Mouse (Mus musculus): ENCODE measurements at regions not wholly inside any gene's neighbourhood (a gene's known extent, or its start where the extent isn't known, plus 50 kb on each side); places are given as distances from the start of the nearest gene placed in this dataset.
A peak's percentile ranks its signal among the peaks of the same experiment; 100 is the strongest.
"Not testable (repeated sequence)": the region's sequence is repeated elsewhere in the genome, so short reads cannot be mapped to it uniquely, and the experiment has no call there.

DNA sequence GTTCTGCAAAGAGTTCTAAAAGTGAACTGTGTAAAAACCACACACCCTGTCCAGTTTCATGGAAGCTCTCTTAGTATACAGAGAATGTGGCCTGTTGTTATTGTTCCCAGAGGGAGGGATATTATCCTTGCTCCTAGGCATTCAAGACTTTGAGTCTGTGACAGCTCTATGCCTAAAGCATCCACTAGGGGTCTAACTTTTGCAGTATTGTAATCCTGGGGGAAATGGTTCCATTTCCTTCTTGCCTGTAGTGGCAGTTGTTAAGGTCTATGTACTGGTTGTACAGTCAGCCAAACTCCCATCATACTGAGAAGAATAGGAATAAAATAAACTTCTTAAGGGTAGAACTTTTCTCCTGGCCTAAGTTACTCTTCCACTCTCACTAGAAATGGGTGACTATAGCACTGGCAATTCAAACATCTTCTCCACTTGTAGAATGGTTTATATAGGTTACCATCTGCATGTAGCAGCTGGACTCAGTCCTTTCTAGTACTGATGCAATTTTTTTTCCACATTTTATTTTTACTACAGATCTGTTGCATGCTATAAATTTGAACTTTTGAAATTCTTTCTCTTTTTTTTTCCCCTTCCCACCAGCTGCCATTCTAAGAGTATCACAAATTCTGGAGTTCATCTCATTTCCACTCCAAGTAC lies 51.4 kb upstream of the Dpt start:
- intact Hi-C loops (cut with DNase I): loop anchor here (5.0 kb wide), 1 partner anchor 377 kb away; no protein-coding TSS in a partner anchor
- DNase-seq: no peak

DNA sequence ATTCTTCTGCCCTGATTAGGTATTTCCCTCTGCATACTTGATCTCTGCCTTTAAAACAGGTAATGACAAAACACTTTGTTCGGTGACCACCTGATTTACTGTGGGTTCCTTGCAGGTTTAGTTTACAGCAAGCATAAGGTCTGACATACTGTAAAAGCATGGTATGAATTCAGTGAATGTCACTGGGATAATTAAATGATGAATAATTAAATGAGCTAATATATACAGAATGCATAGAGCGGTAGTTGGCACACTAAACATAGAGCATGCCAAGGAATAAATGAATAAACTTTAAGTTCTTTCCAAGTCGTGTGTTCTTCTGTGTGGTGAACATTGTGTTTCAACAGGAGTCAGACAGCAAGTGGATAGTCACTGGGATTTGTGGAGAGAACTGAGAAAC lies 51.9 kb upstream of the Dpt start:
- intact Hi-C loops (cut with DNase I): no loop called here
- DNase-seq: no peak

DNA sequence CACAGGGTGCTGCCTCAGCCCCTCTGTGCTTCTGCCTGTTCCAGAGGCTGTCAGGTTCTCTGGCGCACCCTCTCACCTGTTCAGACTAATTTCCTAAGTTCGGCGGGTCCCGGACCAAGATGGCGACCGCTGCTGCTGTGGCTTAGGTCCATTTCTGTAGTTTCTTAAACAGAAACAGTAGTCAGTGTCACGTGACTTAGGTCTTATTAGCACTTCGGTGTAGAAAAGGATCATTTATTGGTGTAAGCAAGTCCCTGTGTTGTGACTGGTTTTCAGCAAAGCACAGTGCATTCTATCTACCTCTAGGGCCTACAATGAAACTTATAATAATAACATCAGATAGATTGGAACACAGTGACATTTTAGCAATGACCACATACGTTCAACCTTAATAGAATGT lies 53.5 kb upstream of the Dpt start:
- DNase-seq; intact Hi-C loops (cut with DNase I): not testable (repeated sequence)

DNA sequence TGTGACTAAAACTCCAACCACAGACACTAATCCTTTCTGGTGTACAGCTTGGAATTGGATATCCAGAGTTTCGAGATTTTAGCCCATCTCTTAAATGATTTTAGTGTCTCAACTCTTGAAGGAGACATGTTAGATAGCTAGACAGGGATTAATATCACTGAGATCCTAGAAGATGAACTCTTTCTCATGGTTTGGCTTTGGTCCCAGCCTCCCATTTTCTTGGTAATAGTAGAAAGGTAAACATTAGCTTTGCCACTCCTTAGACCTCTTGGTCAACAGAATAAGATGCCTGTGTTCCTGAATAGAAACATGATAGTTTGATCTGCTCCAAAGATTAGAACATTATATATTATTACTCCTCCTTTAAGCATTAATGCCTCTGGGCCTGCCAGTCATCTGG lies 60.8 kb upstream of the Dpt start:
- no peak for DNase-seq
- intact Hi-C loops (cut with DNase I): no loop called here

DNA sequence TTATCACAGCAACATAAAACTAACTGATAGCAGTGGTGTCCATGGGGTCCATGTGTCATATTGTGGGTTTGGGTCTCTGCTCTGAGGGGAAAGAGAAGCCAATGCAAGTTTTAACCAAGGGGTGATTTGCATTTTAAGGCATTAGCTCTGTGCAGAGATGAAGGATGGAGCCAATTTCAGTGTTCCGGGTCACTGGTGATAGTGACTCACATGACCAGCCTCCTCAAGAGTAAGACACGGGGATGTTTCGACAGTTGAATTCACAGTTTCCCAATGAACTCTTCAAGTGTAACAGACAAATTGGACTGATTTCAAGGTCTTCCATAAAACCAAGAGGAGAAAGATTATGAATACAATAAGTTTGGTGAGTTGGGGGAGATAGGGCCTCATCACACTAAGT lies 62.7 kb upstream of the Dpt start:
- no peak for DNase-seq
- intact Hi-C loops (cut with DNase I): no loop called here

DNA sequence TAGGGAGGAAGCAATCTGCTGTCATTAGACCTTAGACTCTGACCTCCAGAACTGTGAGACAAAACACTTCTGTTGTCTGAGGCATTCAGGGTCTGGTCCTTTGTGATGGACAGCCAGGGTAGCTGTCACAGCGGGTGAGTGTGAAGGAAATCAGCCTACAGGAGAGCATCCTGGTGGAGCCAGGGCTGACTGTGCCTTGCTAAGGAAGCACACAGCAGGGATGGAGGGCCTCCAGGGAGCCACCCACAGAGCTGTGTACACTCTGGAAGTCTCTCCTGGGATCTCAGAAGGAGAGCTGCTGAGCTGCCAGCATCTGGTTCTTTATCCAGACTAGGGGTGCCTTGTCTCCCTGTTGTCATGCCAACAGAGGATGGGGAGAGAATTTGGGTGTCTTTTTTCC lies 74.4 kb upstream of the Dpt start:
- intact Hi-C loops (cut with DNase I): no loop called here
- DNase-seq: peak; percentile 3 to 6

DNA sequence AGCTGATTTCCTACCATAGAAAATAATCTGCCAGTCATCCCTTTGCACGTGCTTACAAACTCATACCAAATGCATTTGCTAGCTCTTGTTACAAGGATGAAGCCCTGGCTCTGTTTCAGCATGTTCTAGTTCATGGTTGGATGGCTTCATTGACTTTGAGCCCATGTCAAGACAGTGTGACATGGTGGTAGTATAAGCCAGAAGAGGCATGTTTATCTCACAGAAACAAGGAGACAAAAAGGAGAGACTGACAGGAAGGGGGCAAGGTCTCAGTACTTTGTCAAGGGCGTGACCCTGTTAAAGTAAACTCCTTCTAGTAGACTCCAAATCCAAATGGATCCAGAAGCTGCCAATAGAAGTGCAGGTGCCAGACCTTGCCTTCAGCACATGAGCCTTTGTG lies 81.5 kb upstream of the Dpt start:
- DNase-seq: no peak
- intact Hi-C loops (cut with DNase I): no loop called here

DNA sequence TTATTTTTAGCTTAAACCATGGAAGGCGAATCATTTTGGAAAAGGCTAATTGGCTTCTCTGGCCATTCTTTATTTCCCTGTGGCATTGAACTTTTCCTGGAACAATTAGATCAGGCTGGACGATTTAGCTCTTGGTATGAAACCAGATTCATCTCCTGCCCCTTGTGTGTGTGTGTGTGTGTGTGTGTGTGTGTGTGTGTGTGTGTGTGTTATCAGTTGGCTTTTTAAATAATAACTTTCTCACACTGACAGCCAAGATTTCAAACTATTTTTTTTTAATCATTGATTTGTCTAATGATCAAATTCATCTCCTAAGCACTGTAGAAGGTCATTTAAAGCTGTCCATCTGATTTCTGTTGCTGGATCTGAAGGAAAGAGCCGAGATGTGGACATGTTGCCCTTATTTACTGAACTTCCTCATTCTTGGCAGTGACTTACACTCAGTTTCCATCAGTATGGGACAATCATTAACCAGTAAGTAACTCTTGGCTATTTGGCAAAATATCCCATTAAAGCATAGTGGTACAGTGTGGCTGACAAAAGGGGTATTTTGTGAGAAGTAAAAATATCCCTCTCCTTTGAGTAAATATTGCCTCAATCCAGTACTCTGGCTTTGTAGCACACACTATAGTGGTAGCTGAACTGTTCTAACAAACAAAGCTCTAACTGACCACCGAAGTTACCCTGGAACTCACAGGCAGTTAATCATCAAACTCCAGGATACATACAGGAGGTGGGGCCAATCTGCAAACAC lies 82.5 kb upstream of the Dpt start:
- intact Hi-C loops (cut with DNase I): no loop called here
- no peak for DNase-seq

DNA sequence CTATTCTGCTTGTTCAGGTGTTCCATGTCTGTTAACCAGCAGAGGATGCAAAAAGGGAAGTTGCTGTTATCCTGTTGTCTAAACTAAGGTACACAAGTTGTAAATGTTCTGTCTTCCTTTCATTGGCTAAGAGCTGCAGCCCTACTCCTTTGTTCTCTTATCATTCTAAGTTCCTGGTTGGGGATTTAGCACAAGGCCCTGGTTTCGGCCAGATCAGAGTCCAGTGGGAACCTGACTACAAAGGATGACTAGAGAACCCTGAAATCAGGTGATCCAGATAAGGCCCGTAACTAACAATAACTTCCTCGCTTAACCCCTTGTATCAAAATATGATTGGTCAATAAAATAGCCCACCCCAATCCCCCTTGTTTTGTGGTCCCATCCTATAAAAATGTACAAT lies 83.9 kb upstream of the Dpt start:
- intact Hi-C loops (cut with DNase I): no loop called here
- no peak for DNase-seq

DNA sequence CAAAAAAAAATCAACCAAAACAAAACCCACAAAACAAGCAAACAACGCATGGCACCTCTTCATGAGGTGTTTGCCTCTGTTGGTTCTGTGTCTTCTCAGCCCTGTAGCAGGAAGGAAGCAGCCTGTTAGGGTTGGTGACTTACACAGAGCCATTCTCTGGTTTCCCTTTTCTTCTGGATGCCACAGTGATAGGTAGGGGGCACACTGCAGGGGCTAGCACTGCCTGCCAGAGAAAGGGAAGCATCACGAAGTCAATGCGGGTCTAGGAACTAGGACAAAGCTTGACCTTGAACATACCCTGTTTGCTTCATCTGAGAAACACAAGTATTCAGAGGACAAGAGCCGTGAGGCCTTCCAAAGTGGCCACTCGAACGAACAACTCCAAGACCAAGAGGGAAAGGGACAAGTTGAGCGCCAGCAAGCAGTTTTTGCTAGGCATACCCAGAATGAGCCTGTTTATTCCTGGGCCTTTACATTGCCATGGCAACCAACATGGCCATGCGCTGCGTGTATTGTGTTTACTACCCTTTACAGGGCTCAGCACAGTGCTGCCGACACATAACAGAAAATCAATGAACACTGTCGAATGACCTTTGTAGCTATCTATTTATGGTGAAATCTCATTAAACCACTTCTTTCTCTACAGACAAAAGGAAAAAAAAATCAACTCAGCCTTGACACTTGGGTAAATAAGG lies 91.9 kb upstream of the Dpt start:
- intact Hi-C loops (cut with DNase I): no loop called here
- no peak for DNase-seq

DNA sequence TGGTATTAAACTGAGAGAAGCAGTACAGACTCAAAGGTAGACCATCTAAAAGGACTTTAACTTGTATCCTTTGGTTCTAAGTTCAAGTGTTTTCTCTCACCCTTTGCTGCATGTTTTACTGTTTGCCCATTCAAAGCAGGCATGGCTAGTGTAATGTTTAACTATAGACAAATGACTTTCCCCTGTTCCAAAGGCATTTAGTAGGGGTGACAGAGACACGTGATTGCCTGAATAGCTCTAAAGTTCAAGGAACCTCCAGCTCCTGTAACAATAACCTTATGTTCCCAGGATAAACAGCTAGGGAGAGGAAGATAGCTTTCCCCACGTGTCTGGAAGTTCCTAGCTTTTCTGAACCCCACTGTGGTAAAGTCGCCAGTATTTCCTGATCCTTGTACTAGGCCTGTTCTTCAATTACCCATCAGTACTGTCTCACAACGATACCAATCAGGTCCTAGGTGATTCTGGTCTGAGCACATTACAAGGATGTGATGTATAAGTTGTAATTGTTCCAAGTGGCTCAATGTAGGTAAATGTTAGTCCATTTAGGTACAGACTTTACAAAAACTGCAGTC lies 92.8 kb upstream of the Dpt start:
- no peak for DNase-seq
- intact Hi-C loops (cut with DNase I): no loop called here

DNA sequence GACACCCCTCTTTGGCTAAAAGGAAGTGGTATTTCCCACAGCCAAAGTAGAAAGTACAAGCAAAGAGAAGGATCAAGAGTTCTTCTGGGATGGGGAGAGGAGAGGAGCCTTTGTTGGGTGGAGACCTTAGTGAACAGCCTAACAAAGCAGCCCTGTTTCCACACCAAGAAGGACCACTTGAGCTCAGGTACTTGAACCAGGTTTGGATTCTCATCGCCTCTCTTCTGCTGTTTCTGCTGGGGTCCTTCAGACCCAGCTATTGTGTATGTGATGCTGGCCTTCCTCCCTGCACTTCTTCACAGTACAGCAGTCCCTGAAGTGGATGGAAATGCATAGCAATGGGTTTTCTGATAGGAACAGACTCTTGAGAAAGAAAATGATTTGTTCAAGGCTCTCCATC lies 106.4 kb upstream of the Dpt start:
- no peak for DNase-seq
- intact Hi-C loops (cut with DNase I): no loop called here

DNA sequence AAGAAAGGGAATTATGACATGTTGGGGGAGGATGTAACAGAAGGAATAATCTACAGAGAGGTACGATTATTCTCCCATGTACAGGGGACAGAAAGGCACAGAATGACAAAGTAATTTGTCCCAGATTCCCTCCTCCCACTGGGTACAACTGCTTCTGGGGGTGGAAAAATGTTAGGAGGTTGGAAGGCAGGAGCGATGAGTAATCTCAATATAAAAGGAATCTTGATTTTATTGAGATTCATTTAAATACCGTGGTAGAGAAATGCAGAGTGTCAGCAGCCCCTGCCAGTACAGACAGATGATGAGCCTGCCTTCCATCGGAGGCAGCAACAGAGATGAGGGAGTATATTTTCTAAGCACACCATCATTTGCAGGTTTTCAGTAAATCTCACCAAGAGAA lies 107.1 kb upstream of the Dpt start:
- no peak for DNase-seq
- intact Hi-C loops (cut with DNase I): loop anchor here (10.0 kb wide), 1 partner anchor 225 kb away; no protein-coding TSS in a partner anchor

DNA sequence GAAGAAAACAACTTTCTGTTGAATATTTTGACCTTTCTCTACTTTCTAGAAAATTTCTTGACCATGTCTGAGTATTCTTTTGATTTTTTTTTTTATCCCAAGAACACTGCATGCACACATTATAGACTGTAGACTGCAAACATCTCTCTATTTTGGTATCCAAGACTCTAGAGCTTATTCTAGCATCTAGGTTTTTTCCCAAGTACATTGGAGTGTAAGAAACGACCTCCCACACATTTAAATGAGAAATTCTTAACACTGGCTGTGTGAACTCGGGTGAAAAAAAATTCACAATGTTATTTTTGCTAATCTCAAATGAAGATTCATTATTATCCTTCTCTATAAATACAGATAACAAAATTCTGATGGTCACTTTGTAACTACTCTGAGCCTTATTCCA lies 112.0 kb upstream of the Dpt start:
- intact Hi-C loops (cut with DNase I): loop anchor here (5.0 to 10.0 kb wide), 2 partner anchors 218 to 220 kb away; no protein-coding TSS in a partner anchor
- no peak for DNase-seq

DNA sequence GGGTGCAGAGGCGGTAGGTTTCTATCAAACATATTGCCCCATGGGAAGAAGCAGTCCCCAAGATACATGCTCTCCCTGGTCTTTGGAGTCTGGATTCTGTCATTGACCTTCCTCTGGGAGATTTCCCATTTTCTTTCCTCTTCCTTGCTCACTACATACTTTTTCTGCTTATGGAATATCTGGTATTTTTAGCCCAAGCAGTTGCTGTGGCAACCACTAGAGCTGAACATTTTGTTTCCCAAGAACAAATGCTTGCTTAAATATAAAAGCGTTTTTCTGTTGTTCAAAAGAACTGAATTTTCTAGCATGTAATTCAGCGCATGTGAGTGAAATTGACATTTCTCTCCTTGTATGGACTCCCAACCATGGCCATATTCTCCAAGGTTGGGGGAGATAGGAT lies 112.7 kb upstream of the Dpt start:
- no peak for DNase-seq

DNA sequence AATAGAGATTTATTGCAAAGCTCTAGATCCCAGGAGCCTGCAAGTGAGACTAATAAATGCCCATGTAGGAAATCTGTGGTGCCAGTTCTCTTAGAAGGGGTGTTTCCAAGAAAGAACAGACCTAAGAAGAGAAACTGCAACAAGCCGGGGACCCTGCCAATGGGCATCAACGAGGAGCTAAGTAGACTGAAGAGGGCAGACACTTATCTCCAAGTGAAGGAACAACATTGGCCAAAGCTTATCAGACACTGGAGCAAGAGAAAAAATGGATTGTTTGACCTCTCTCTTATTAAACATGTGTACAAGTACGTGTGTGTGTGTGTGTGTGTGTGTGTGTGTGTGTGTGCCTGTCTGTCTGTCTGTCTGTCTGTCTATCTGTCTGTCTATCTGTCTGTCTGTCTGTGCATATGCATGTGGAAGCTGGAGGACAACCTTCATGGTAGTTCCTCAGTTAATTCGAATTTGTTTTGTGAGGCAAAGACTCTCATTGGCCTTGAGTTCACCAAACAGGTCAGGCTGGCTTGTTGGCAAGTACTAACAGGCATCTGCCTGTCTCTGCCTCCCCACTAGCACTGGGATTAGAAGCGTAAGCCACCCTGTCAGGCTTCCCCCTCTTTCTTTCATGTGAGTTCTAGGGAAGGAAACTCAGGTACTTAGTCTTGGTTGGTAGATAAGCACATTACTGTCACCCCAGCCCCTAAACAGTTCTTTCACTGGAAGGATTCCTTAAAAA lies 113.4 kb upstream of the Dpt start:
- DNase-seq: peak in 1 of 2 experiments; percentile 4
- intact Hi-C loops (cut with DNase I): loop anchor here (5.0 to 10.0 kb wide), 2 partner anchors 218 to 219 kb away; no protein-coding TSS in a partner anchor

More for the DNA sequence above, 112.7 kb upstream of the Dpt start:
- intact Hi-C loops (cut with DNase I): loop anchor here (5.0 to 10.0 kb wide), 2 partner anchors 219 kb away; no protein-coding TSS in a partner anchor

DNA sequence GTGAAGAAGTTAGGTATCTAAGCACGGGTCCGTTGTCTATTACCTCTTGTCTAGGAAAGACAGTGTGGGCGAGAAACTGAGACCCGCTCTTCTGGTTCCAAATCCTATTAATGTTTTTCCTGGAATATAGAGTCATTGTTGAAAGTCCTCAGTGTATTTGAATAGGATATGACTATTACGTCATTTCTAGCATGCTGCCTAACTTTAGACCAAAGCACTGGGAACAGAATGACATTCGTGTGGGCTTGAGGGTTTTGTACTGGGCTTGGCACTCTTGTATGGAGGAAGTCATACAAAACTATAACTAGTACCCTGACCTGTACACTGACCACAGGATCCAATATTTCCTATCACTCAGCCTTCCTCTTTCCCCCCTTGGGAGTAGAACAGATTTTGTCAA lies 114.0 kb upstream of the Dpt start:
- no peak for DNase-seq
- intact Hi-C loops (cut with DNase I): loop anchor here (5.0 to 10.0 kb wide), 2 partner anchors 218 to 220 kb away; no protein-coding TSS in a partner anchor

DNA sequence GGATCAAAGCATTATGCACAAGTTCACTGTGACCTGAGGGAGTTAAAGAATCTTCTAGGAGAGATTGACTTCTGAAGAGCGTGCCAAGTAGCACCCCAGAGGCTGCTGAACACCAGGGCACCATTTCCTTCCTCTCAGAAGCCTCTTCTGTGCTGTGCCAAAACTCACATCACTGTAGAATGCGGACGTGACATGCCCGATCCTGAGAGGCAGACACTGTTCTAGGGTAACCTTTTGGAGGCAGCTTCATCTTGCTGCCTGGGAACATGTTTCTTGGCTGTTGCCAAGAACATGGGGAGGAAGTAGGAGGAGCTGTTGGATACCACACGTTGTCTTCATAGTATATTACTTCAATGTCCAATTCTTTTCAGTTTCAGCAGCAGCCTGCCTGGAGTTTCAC lies 114.9 kb upstream of the Dpt start:
- intact Hi-C loops (cut with DNase I): loop anchor here (5.0 to 10.0 kb wide), 2 partner anchors 217 to 221 kb away; no protein-coding TSS in a partner anchor
- DNase-seq: peak in 1 of 2 experiments; percentile 19

DNA sequence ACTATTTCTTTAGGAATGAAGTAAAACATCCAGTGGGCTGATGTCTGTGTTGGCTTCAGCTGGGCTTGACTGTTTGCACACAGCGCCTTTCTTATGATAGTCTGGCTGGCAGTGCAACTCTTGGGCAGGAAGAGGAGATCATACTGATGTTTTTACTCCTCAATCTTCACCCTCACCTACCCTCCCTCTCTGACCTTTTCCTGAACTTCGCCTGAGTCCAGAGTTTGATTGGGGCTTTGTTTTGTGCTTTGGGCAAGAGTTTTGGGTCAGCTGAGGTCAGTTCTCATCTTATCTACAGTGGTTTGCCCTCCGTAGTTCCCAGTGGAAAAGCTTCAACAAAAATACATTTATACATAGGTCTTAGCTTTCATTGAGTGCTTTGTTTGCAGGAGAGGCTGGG lies 118.1 kb upstream of the Dpt start:
- no peak for DNase-seq
- intact Hi-C loops (cut with DNase I): no loop called here

DNA sequence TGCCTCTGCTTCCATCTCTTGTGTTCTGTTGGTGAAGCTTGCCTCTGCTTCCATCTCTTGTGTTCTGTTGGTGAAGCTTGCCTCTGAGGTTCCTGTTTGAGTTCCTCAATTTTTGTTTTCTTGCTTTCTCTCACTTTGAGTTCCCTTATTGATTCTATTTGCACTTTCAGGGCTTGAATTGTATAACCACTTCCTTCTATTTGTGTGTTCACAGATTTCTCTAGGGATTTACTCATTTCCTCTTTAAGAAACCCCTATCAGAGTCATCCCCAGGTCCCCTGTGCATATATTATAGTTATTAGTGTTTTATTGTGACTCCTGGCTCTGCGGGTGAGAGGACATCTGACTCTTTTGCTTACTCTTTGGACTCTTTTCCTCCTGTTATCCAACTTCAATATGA lies 144.2 kb upstream of the Dpt start:
- intact Hi-C loops (cut with DNase I): no loop called here
- no peak for DNase-seq
